Mouse (Mus musculus): Measurements from ENCODE around the gene Olfr1423. TPM values are rescaled to one million over a fixed set of nuclear protein-coding genes. Genes with fewer than 3 reads are reported as not detected.
"Not testable (repeated sequence)": the region's sequence is repeated elsewhere in the genome, so short reads cannot be mapped to it uniquely, and the experiment has no call there.

Gene Olfr1423
- polyA plus RNA-seq, 1 experiment from 2014 or later: not detected

- Histone ChIP-seq H3K9me3 (ENCODE audit: control insufficient read depth, low read length) (no peaks in the 10 kb centered on the region), H3K36me3 (ENCODE audit: control insufficient read depth, insufficient read depth, low read length) (peaks cover 96% of the 10 kb centered on the region), H3K4me2 (ENCODE audit: low read length) (no peak overlapping the region), H3K4me1 (replicated peaks; ENCODE audit: control insufficient read depth, insufficient read depth, low read length) (no peaks in the 10 kb centered on the region), H3K9ac (ENCODE audit: low read length) (no peak overlapping the region), H3K27me3 (replicated peaks; ENCODE audit: control insufficient read depth, insufficient read depth, low read length) (no peaks in the 10 kb centered on the region), H3K27ac (ENCODE audit: low read depth) (no peak overlapping the region), H3K4me3 (ENCODE audit: low read depth, low read length) (no peak overlapping the region)
- WGBS: 98% methylated on average over 7 of the region's 7 CpGs
- ATAC-seq (replicated peaks; ENCODE audit: low FRiP score, low TSS enrichment, low read depth): no peak
- no peak for DNase-seq (ENCODE audit: low spot score)
These were observed 51.8 kb downstream of the Olfr1423 start for GRCm38 (mm10) chr19:11989334-11989733.

- Histone ChIP-seq H3K9ac (ENCODE audit: low read length) (no peak overlapping the region), H3K4me1 (replicated peaks; ENCODE audit: control insufficient read depth, insufficient read depth, low read length) (no peaks in the 10 kb centered on the region), H3K27me3 (replicated peaks; ENCODE audit: control insufficient read depth, insufficient read depth, low read length) (no peaks in the 10 kb centered on the region), H3K4me2 (ENCODE audit: low read length) (no peak overlapping the region), H3K9me3 (ENCODE audit: control insufficient read depth, low read length) (no peaks in the 10 kb centered on the region), H3K36me3 (ENCODE audit: control insufficient read depth, insufficient read depth, low read length) (peaks cover 98% of the 10 kb centered on the region), H3K4me3 (ENCODE audit: low read depth, low read length) (no peak overlapping the region), H3K27ac (ENCODE audit: low read depth) (no peak overlapping the region)
- no peak for DNase-seq (ENCODE audit: low spot score)
- 87% methylated on average over 3 of the region's 3 CpGs for WGBS
- no peak for ATAC-seq (replicated peaks; ENCODE audit: low FRiP score, low TSS enrichment, low read depth)
These were observed 53.3 kb downstream of the Olfr1423 start for GRCm38 (mm10) chr19:11987841-11988240.

DNA sequence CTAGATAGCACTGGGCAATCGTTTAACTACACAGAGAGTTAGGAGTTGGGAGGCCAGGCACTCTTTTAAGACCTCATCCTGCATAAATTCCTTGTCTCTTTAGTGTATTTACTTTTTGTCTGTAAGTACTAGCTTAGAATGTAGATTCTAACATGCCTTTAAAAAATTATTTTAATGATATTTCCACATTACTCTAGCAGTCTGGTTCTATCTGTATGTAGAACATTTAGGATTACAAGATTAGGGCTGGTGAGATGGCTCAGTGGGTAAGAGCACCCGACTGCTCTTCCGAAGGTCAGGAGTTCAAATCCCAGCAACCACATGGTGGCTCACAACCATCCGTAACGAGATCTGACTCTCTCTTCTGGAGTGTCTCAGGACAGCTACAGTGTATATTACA lies 56.5 kb downstream of the Olfr1423 start:
- not testable (repeated sequence) for ATAC-seq (replicated peaks; ENCODE audit: low FRiP score, low TSS enrichment, low read depth); H3K27me3 ChIP-seq (replicated peaks; ENCODE audit: control insufficient read depth, insufficient read depth, low read length); H3K9me3 ChIP-seq (ENCODE audit: control insufficient read depth, low read length); H3K9ac ChIP-seq (ENCODE audit: low read length); H3K4me3 ChIP-seq (ENCODE audit: low read depth, low read length); H3K4me2 ChIP-seq (ENCODE audit: low read length); DNase-seq (ENCODE audit: low spot score); H3K4me1 ChIP-seq (replicated peaks; ENCODE audit: control insufficient read depth, insufficient read depth, low read length); H3K27ac ChIP-seq (ENCODE audit: low read depth)
- 83% methylated on average over 5 of the region's 5 CpGs for WGBS
- H3K36me3 ChIP-seq (ENCODE audit: control insufficient read depth, insufficient read depth, low read length): peaks cover 97% of the 10 kb centered on the region

Other genes starting within 250 kb of the Olfr1423 start
- gene Stx3, start 221.9 kb downstream of the Olfr1423 start, polyA plus RNA-seq (2014; fragmentation: Nextera tagmentation; extraction: Ambion mirVana): 28.4 and 30.0 TPM in 2 replicates
- gene Olfr1417, start 202.1 kb downstream of the Olfr1423 start, polyA plus RNA-seq (2014; fragmentation: Nextera tagmentation; extraction: Ambion mirVana): 0.12 TPM in 1 of 2 replicates, not detected in the other
- gene Olfr1418, start 180.3 kb downstream of the Olfr1423 start, polyA plus RNA-seq (2014; fragmentation: Nextera tagmentation; extraction: Ambion mirVana): not detected in 2 replicates
- gene Olfr1419, start 166.2 kb downstream of the Olfr1423 start, polyA plus RNA-seq (2014; fragmentation: Nextera tagmentation; extraction: Ambion mirVana): not detected in 2 replicates
- 0.07 and 0.12 TPM in 2 replicates for gene Olfr1420, start 154.8 kb downstream of the Olfr1423 start, polyA plus RNA-seq (2014; fragmentation: Nextera tagmentation; extraction: Ambion mirVana)
- 23.2 and 25.4 TPM in 2 replicates for gene Patl1, start 128.9 kb downstream of the Olfr1423 start, polyA plus RNA-seq (2014; fragmentation: Nextera tagmentation; extraction: Ambion mirVana)
- gene Osbp, start 75.4 kb downstream of the Olfr1423 start, polyA plus RNA-seq (2014; fragmentation: Nextera tagmentation; extraction: Ambion mirVana): 8.8 and 9.0 TPM in 2 replicates
- gene Olfr1424, start 21.4 kb upstream of the Olfr1423 start, polyA plus RNA-seq (2014; fragmentation: Nextera tagmentation; extraction: Ambion mirVana): 0.12 TPM in 1 of 2 replicates, not detected in the other
- not detected in 2 replicates for gene Olfr1425, start 36.4 kb upstream of the Olfr1423 start, polyA plus RNA-seq (2014; fragmentation: Nextera tagmentation; extraction: Ambion mirVana)
- gene Olfr1426, start 50.7 kb upstream of the Olfr1423 start, polyA plus RNA-seq (2014; fragmentation: Nextera tagmentation; extraction: Ambion mirVana): not detected in 2 replicates
- not detected in 2 replicates for gene Olfr1427, start 62.0 kb upstream of the Olfr1423 start, polyA plus RNA-seq (2014; fragmentation: Nextera tagmentation; extraction: Ambion mirVana)
- not detected in 2 replicates for gene Olfr1428, start 74.6 kb upstream of the Olfr1423 start, polyA plus RNA-seq (2014; fragmentation: Nextera tagmentation; extraction: Ambion mirVana)
- not detected in 2 replicates for gene Olfr76, start 81.9 kb upstream of the Olfr1423 start, polyA plus RNA-seq (2014; fragmentation: Nextera tagmentation; extraction: Ambion mirVana)
- gene Olfr1555-ps1, start 128.8 kb upstream of the Olfr1423 start, polyA plus RNA-seq (2014; fragmentation: Nextera tagmentation; extraction: Ambion mirVana): not detected in 2 replicates
- gene Olfr1431, start 159.3 kb upstream of the Olfr1423 start, polyA plus RNA-seq (2014; fragmentation: Nextera tagmentation; extraction: Ambion mirVana): not detected in 2 replicates
- 0.35 TPM in 1 of 2 replicates, not detected in the other for gene Olfr1432, start 191.3 kb upstream of the Olfr1423 start, polyA plus RNA-seq (2014; fragmentation: Nextera tagmentation; extraction: Ambion mirVana)
- not detected in 2 replicates for gene Olfr262, start 200.3 kb upstream of the Olfr1423 start, polyA plus RNA-seq (2014; fragmentation: Nextera tagmentation; extraction: Ambion mirVana)
- not detected in 2 replicates for gene Olfr235, start 219.7 kb upstream of the Olfr1423 start, polyA plus RNA-seq (2014; fragmentation: Nextera tagmentation; extraction: Ambion mirVana)
- gene Olfr1434, start 238.5 kb upstream of the Olfr1423 start, polyA plus RNA-seq (2014; fragmentation: Nextera tagmentation; extraction: Ambion mirVana): not detected in 2 replicates

Data from intestine, embryonic 14.5 days (tissue).